ENCODE assay signal across 12 mouse cellular contexts in genomic region chr6:125051237-125051636, GRCm38 (mm10). TPM values are rescaled to one million over a fixed set of nuclear protein-coding genes. Genes with fewer than 3 reads are reported as not detected.
DNase-seq lines count a peak whose midpoint lies in the region; ATAC-seq and TF ChIP-seq lines count a peak whose summit lies in the region.
"Had no signal": no experiment of that assay in that cellular context is flagged by ENCODE, and none has a peak within 500 bp of the region (broad histone marks: within the 10 kb centered on the region; RNA-seq: fewer than 3 reads in every experiment).

No protein-coding gene starts in this region.

- TF ChIP-seq CTCF in layer of hippocampus, adult 2 months (conservative IDR thresholded peaks at IDR 0.05), result peak; percentile 71

- peaks cover 4% of the 10 kb centered on the region; the same call in 1 of the 2 replicates for H3K27me3 ChIP-seq in heart, embryonic 10.5 days (ENCODE audit: insufficient read depth, poor library complexity, severe bottlenecking)
- no peaks in the 10 kb centered on the region for H3K27me3 ChIP-seq in neural tube, embryonic 15.5 days (replicated peaks)
- H3K27me3 ChIP-seq: forebrain, embryonic 13.5 days; kidney, embryonic 15.5 days had no signal

- H3K4me3 ChIP-seq in layer of hippocampus, adult 2 months, result no peak overlapping the region
- H3K4me3 ChIP-seq in ES-E14 (ENCODE audit: insufficient read depth in 1 of 2, low read depth in 1 of 2, low read length in 2 of 2, poor library complexity in 1 of 2, severe bottlenecking in 1 of 2), result no peak overlapping the region
- no peak overlapping the region for H3K4me3 ChIP-seq in heart, embryonic 10.5 days
- no peak overlapping the region for H3K4me3 ChIP-seq in neural tube, embryonic 15.5 days (replicated peaks)
- H3K4me3 ChIP-seq: forebrain, embryonic 13.5 days; kidney, embryonic 15.5 days had no signal

- H3K4me1 ChIP-seq in ES-E14 (ENCODE audit: control insufficient read depth in 2 of 2, insufficient read depth in 2 of 2, low read length in 2 of 2, poor library complexity in 1 of 2), result peaks cover 4 to 15% of the 10 kb centered on the region in 2 experiments; a peak in 3 of 4 replicates
- H3K4me1 ChIP-seq in heart, embryonic 10.5 days, result peaks cover 5% of the 10 kb centered on the region; the same call in 1 of the 2 replicates
- H3K4me1 ChIP-seq in neural tube, embryonic 15.5 days, result no peaks in the 10 kb centered on the region; the same call in 1 of the 2 replicates
- H3K4me1 ChIP-seq: forebrain, embryonic 13.5 days; kidney, embryonic 15.5 days had no signal

- no peak overlapping the region for H3K27ac ChIP-seq in layer of hippocampus, adult 2 months
- no peak overlapping the region for H3K27ac ChIP-seq in ES-E14 (ENCODE audit: insufficient read depth, low read depth, low read length, poor library complexity, severe bottlenecking)
- no peak overlapping the region for H3K27ac ChIP-seq in heart, embryonic 10.5 days
- H3K27ac ChIP-seq in neural tube, embryonic 15.5 days (replicated peaks), result no peak overlapping the region
- H3K27ac ChIP-seq: forebrain, embryonic 13.5 days; kidney, embryonic 15.5 days had no signal

- no peak overlapping the region for H3K9ac ChIP-seq in ES-E14 (ENCODE audit: insufficient read depth, low read depth, low read length, poor library complexity, severe bottlenecking)
- no peak overlapping the region for H3K9ac ChIP-seq in neural tube, embryonic 15.5 days (replicated peaks)
- H3K9ac ChIP-seq: forebrain, embryonic 13.5 days; kidney, embryonic 15.5 days had no signal

- DNase-seq in layer of hippocampus, adult 2 months (ENCODE audit: low spot score in 2 of 2), result no peak
- DNase-seq in layer of hippocampus, adult 9-10 months (ENCODE audit: low spot score), result no peak
- peak; percentile 65 to 68 for DNase-seq in B cell, adult 2 months
- no peak for DNase-seq in ES-E14 (ENCODE audit: low read depth, low spot score)
- peak; percentile 56 for DNase-seq in naive thymus-derived CD4-positive, alpha-beta T cell, adult 2 months (ENCODE audit: low read depth)
- DNase-seq in heart, embryonic 10.5 days (ENCODE audit: low spot score), result no peak
- no peak for DNase-seq in right cerebral cortex, postnatal 14 days
- DNase-seq: adrenal gland, adult 8-10 months had no signal

- WGBS in heart, embryonic 10.5 days, result 57% methylated on average over 5 of the region's 5 CpGs
- WGBS in neural tube, embryonic 15.5 days, result 68% methylated on average over 5 of the region's 5 CpGs

- H3K9me3 ChIP-seq in ES-E14 (ENCODE audit: control insufficient read depth, insufficient read depth, low read depth, low read length), result no peaks in the 10 kb centered on the region
- no peaks in the 10 kb centered on the region for H3K9me3 ChIP-seq in heart, embryonic 10.5 days
- no peaks in the 10 kb centered on the region for H3K9me3 ChIP-seq in neural tube, embryonic 15.5 days (replicated peaks)
- H3K9me3 ChIP-seq: forebrain, embryonic 13.5 days; kidney, embryonic 15.5 days had no signal

- no peak for ATAC-seq in neural tube, embryonic 15.5 days (ENCODE audit: low FRiP score)
- ATAC-seq: forebrain, embryonic 13.5 days had no signal

- H3K36me3 ChIP-seq in ES-E14 (ENCODE audit: control insufficient read depth, insufficient read depth, low read length, poor library complexity, severe bottlenecking), result peaks cover 12% of the 10 kb centered on the region
- peaks cover 78% of the 10 kb centered on the region for H3K36me3 ChIP-seq in heart, embryonic 10.5 days
- peaks cover 81% of the 10 kb centered on the region for H3K36me3 ChIP-seq in neural tube, embryonic 15.5 days

- in situ Hi-C loops in ES-E14 (cut with MboI; ENCODE audit: low sequenced_read_pairs in 2 of 2, unreplicated experiment in 2 of 2), result no loop called here

- no peak overlapping the region for H3K4me2 ChIP-seq in neural tube, embryonic 15.5 days
- H3K4me2 ChIP-seq: forebrain, embryonic 13.5 days; kidney, embryonic 15.5 days had no signal

TF ChIP-seq in ES-E14, 5 proteins besides CTCF, POLR2A, EP300 and RAD21:
- TF ChIP-seq ZNF384 (IDR thresholded peaks at IDR 0.05; ENCODE audit: low read depth, low read length) (peak; percentile 76), HCFC1 (IDR thresholded peaks at IDR 0.05; ENCODE audit: borderline replicate concordance, insufficient read depth, low read length) (no peak), ZC3H11A (IDR thresholded peaks at IDR 0.05; ENCODE audit: borderline replicate concordance, low read depth, low read length) (no peak)

RNA-seq across cellular contexts. Expression of gene Acrbp, which starts 1.7 kb away (rescaled TPM):
- 10 to 100 TPM; 15.9 to 19.2 TPM for total RNA-seq in layer of hippocampus, adult 2 months (2021)
- 9.6 and 31.2 TPM in 2 replicates for total RNA-seq in ES-E14 (2012; rRNA removed)
- 4.8 and 8.0 TPM in 2 replicates for polyA plus RNA-seq in heart, embryonic 10.5 days (2016; fragmentation: Nextera tagmentation; extraction: Ambion mirVana)
- 17.3 and 21.5 TPM in 2 replicates for polyA plus RNA-seq in neural tube, embryonic 15.5 days (2015; fragmentation: Nextera tagmentation; extraction: Ambion mirVana)

RNA-seq across cellular contexts. Expression of gene Ing4, which starts 11.7 kb away (rescaled TPM):
- total RNA-seq in layer of hippocampus, adult 2 months (2021), result 10 to 100 TPM; 60.1 to 63.2 TPM
- total RNA-seq in ES-E14 (2012; rRNA removed), result 32.4 and 50.2 TPM in 2 replicates
- polyA plus RNA-seq in heart, embryonic 10.5 days (2016; fragmentation: Nextera tagmentation; extraction: Ambion mirVana), result 74.4 and 84.5 TPM in 2 replicates
- 129 and 133 TPM in 2 replicates for polyA plus RNA-seq in neural tube, embryonic 15.5 days (2015; fragmentation: Nextera tagmentation; extraction: Ambion mirVana)

RNA-seq across cellular contexts. Expression of gene Lpar5, which starts 16.5 kb away (rescaled TPM):
- total RNA-seq in layer of hippocampus, adult 2 months (2021), result 1 to 10 TPM in 1 of 2 experiments, under 1 TPM in 1; 0.61 to 1.1 TPM
- total RNA-seq in ES-E14 (2012; rRNA removed), result 5.0 and 9.3 TPM in 2 replicates
- polyA plus RNA-seq in heart, embryonic 10.5 days (2016; fragmentation: Nextera tagmentation; extraction: Ambion mirVana), result 0.37 and 0.38 TPM in 2 replicates
- polyA plus RNA-seq in neural tube, embryonic 15.5 days (2015; fragmentation: Nextera tagmentation; extraction: Ambion mirVana), result 1.0 and 1.2 TPM in 2 replicates
- polyA plus RNA-seq: heart, embryonic 14.5 days had no signal

RNA-seq across cellular contexts. Expression of gene Zfp384, which starts 42.3 kb away (rescaled TPM):
- 10 to 100 TPM; 50.0 to 50.9 TPM for total RNA-seq in layer of hippocampus, adult 2 months (2021)
- 25.1 and 25.6 TPM in 2 replicates for total RNA-seq in ES-E14 (2012; rRNA removed)
- 7.9 and 14.2 TPM in 2 replicates for polyA plus RNA-seq in heart, embryonic 10.5 days (2016; fragmentation: Nextera tagmentation; extraction: Ambion mirVana)
- polyA plus RNA-seq in neural tube, embryonic 15.5 days (2015; fragmentation: Nextera tagmentation; extraction: Ambion mirVana), result 18.5 and 19.5 TPM in 2 replicates

RNA-seq across cellular contexts. Expression of gene Chd4, which starts 44.5 kb away (rescaled TPM):
- 100 to 1,000 TPM; 176 to 185 TPM for total RNA-seq in layer of hippocampus, adult 2 months (2021)
- total RNA-seq in ES-E14 (2012; rRNA removed), result 344 and 351 TPM in 2 replicates
- 75.0 and 88.6 TPM in 2 replicates for polyA plus RNA-seq in heart, embryonic 10.5 days (2016; fragmentation: Nextera tagmentation; extraction: Ambion mirVana)
- 87.5 and 93.9 TPM in 2 replicates for polyA plus RNA-seq in neural tube, embryonic 15.5 days (2015; fragmentation: Nextera tagmentation; extraction: Ambion mirVana)

Comparison
In these comparisons a context has a peak if more than half of its experiments do, and no peak if none do; other contexts are left out.
1. DNase-seq: peak in B cell, adult 2 months (2 of 2) and naive thymus-derived CD4-positive, alpha-beta T cell, adult 2 months (single experiment); none in layer of hippocampus, adult 2 months (0 of 2), layer of hippocampus, adult 9-10 months (single experiment), ES-E14 (single experiment), heart, embryonic 10.5 days (single experiment) and right cerebral cortex, postnatal 14 days (single experiment).